Mouse (Mus musculus) stomach, postnatal 0 days (tissue): ENCODE measurements around the gene Bglap3. TPM values are rescaled to one million over a fixed set of nuclear protein-coding genes. Genes with fewer than 3 reads are reported as not detected.
A peak's percentile ranks its signal among the peaks of the same experiment; 100 is the strongest.
"Not testable (repeated sequence)": the region's sequence is repeated elsewhere in the genome, so short reads cannot be mapped to it uniquely, and the experiment has no call there.

Source experiments
- ATAC-seq: fragments of 200-750 bp; cut with Nextera tagmentation; 2 replicates; pipeline ENCODE4 v1.8.0; 2017; ENCODE audit not compliant: low FRiP score, low TSS enrichment
- DNase-seq: peaks from one replicate; pipeline ENCODE4 v3.0.0-alpha.2; 2016; ENCODE audit warnings: low spot score
- H3K27ac ChIP-seq: fragments of 300-500 bp; sonication (generic); replicated peaks from 2 replicates; pipeline ENCODE4 v1.5.1; 2014; ENCODE audit warnings: mild to moderate bottlenecking, control low read depth
- H3K27me3 ChIP-seq: fragments of 300-500 bp; sonication (generic); 2 replicates; pipeline ENCODE4 v1.6.1; 2014; ENCODE audit warnings: low read length; ENCODE audit not compliant: control insufficient read depth, insufficient read depth
- H3K36me3 ChIP-seq: fragments of 300-500 bp; sonication (generic); 2 replicates; pipeline ENCODE4 v1.6.1; 2014; ENCODE audit warnings: low read length, mixed read lengths; ENCODE audit not compliant: control insufficient read depth, insufficient read depth
- H3K4me1 ChIP-seq: fragments of 300-500 bp; sonication (generic); replicated peaks from 2 replicates; pipeline ENCODE4 v1.6.1; 2014; ENCODE audit warnings: antibody characterized with exemption; ENCODE audit not compliant: control insufficient read depth, insufficient read depth
- H3K4me2 ChIP-seq: fragments of 300-500 bp; sonication (generic); replicated peaks from 2 replicates; pipeline ENCODE4 v1.6.1; 2014; ENCODE audit warnings: low read depth, mild to moderate bottlenecking, control low read depth, moderate library complexity
- H3K4me3 ChIP-seq: fragments of 300-500 bp; sonication (generic); 2 replicates; pipeline ENCODE4 v1.5.1; 2014; ENCODE audit warnings: low read depth, low read length, control low read depth
- H3K9ac ChIP-seq: fragments of 300-500 bp; sonication (generic); 2 replicates; pipeline ENCODE4 v1.6.1; 2014; ENCODE audit warnings: mild to moderate bottlenecking, low read length, control low read depth, mixed read lengths
- H3K9me3 ChIP-seq: fragments of 300-500 bp; sonication (generic); 2 replicates; pipeline ENCODE4 v1.6.1; 2016; ENCODE audit warnings: low read length; ENCODE audit not compliant: control insufficient read depth
- CTCF ChIP-seq: IDR thresholded peaks from 2 replicates; pipeline ENCODE4 v1.5.1; 2016; ENCODE audit warnings: antibody characterized with exemption, low read depth, mild to moderate bottlenecking, moderate library complexity
- EP300 ChIP-seq: optimal IDR thresholded peaks from 2 replicates; pipeline ENCODE3; 2016; ENCODE audit warnings: antibody characterized with exemption
- WGBS: fragments of 180-500 bp; shearing (Covaris S2); extraction: QIAGEN DNeasy Blood & Tissue Kit; methylation state at CpG from one replicate; pipeline ENCODE4 v1.1.7; 2014; 5-methylcytosine and 5-hydroxymethylcytosine counted together
- polyA plus RNA-seq: library from polyadenylated mRNA; unstranded; fragments of >200 nt; fragmentation: Nextera tagmentation; extraction: Ambion mirVana; gene quantifications from 2 replicates; pipeline ENCODE4 v1.2.1, GENCODE M21; 2015

Bglap3 gene
- polyA plus RNA-seq: 199 and 225 TPM in 2 replicates

DNA sequence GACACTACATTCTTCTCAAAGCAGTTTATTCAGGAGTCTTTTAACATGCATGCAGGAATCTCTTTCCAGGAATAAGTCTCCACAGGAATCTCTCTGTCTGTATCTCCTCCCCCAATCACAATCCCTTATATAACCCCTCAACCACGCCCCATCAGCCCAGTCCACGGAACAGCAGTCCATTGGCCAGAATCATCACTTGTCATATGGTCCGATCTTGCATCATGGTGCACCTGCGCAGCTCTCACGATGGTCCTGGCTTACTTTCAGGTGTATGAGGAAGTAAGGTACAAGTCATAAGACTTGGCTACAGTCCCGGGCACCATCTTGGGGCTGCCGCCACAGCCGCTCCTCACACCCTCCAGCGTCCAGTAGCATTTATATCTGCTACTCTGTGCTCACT lies at the start of gene Bglap3:
Gene Bglap3 (minus strand): TSS at position 101 of the 400 bp plus-strand sequence.
- not testable (repeated sequence) for H3K9me3 ChIP-seq, H3K27me3 ChIP-seq, H3K4me2 ChIP-seq, DNase-seq, H3K36me3 ChIP-seq, H3K4me1 ChIP-seq, H3K9ac ChIP-seq, ATAC-seq, H3K27ac ChIP-seq, H3K4me3 ChIP-seq
- WGBS: 89% methylated on average over 9 of the region's 9 CpGs

DNA sequence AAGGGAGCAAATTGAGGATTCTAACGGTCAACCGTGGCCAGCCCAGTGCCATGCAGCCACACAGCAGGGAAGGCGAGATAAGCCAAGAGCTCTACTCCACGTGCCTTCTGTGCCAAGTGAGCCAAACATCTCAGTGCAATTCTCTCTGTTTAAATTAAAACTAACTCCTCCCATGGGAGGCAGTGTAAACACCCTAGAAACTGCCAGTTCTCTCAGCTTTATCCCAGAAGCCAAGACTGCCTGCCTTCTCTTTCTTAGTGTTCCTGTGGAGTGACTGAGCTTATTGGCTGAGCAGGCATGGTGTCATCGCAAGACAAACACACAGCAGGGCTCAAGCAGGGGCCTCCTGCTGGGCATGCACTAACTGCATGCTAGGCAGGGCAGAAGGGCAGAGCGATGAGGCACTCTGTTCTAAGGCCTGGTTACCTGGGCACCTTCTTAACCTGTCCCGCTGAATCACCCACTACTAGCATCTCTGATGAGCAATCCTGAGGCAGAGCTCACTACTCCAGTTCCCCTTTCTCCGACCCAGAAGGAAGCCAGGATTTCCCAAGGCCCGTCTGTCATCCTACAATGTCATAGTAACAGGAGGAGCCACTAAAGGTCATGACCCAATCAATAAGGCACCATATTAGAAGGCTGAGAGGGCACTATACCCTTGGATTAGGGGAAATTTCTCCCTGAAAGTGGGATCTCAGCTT lies 49.6 kb upstream of the Bglap3 start:
- TF ChIP-seq CTCF: peak; percentile 62
- no peak for TF ChIP-seq EP300
- no peak overlapping the region for H3K4me3 ChIP-seq
- no peak overlapping the region for H3K4me2 ChIP-seq
- no peak overlapping the region for H3K9ac ChIP-seq
- peak overlapping the region; percentile 69 for H3K27ac ChIP-seq
- ATAC-seq: peak; percentile 85
- peak; percentile 79 for DNase-seq
- peaks cover 7% of the 10 kb centered on the region for H3K4me1 ChIP-seq
- peaks cover 14% of the 10 kb centered on the region for H3K36me3 ChIP-seq
- no peaks in the 10 kb centered on the region for H3K9me3 ChIP-seq
- no peaks in the 10 kb centered on the region for H3K27me3 ChIP-seq
- 22% methylated on average over 9 of the region's 9 CpGs for WGBS

DNA sequence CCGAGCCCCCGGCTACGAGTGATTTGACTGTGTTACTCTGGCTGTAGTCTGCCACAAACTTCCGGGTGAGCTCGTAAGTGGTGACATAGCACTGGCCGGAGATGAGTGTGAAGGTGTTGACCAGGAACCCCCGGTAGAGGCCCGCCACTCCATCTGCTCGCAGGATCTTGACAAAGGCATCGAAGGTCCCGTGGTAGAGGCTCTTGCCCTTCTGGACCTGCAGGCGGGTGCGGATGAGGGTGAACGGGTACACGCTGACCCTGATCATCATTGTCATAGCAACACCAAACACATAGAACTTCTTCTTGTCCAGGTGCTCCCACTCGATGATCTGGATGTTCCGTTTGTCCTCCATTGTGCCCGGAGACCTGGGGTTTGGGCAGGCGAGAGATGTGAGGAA lies 48.2 kb upstream of the Bglap3 start:
- H3K27ac ChIP-seq: no peak overlapping the region
- TF ChIP-seq CTCF (no peak), EP300 (no peak)
- H3K27me3 ChIP-seq: no peaks in the 10 kb centered on the region
- DNase-seq (no peak), ATAC-seq (no peak)
- H3K9me3 ChIP-seq: no peaks in the 10 kb centered on the region
- no peak overlapping the region for H3K4me3 ChIP-seq
- H3K4me2 ChIP-seq: no peak overlapping the region
- no peak overlapping the region for H3K9ac ChIP-seq
- peaks cover 7% of the 10 kb centered on the region for H3K4me1 ChIP-seq
- peaks cover 14% of the 10 kb centered on the region for H3K36me3 ChIP-seq
- 92% methylated on average over 19 of the region's 19 CpGs for WGBS

DNA sequence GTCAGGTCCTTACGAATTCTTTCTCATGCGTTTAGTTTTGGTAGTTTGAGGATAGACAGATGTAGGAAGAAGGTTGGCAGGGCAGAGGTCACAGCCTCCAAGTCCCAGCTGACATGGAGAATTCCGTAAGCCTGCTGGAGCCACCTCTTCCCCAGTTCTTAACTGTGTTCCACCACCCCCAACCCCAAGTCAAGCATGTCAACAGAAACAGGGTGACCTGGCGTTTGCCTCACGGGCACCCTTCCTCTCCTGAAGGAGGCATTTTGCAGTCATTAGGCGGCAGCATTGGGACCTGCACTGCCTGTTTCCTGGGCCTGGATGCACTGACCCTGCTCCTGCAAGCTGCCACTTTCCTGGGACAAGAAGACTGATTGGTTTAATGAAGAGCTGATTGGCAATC lies 45.5 kb upstream of the Bglap3 start:
- DNase-seq: no peak
- Histone ChIP-seq H3K4me2 (no peak overlapping the region), H3K9ac (no peak overlapping the region), H3K27me3 (no peaks in the 10 kb centered on the region), H3K27ac (no peak overlapping the region), H3K4me3 (no peak overlapping the region), H3K9me3 (no peaks in the 10 kb centered on the region), H3K4me1 (0 out of 2 replicates have a peak, but pooled peaks cover 4% of the 10 kb centered on the region), H3K36me3 (peaks cover 18% of the 10 kb centered on the region)
- TF ChIP-seq CTCF (0 out of 2 replicates have a peak, but pooled peaks have one; percentile 9), EP300 (no peak)
- no peak for ATAC-seq
- WGBS: 70% methylated on average over 6 of the region's 6 CpGs

DNA sequence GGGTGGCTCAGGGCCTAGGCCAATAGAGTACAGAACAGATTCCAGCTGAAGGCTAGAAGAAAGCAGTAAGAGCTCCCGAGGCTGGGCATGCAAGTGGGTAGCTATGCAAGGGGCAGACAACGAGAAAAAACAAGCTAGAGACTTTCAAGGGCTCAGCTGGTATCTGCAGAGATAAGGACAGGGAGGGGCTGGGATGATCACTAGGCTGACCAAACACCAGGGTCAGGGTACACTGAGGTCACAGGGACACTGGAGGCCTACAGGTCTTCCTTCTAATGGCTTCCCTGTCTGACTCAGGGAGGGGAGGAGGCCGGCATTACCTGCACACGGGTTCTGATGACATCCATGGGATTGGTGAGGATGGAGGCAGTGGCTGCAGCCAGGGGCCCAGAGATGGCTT lies 43.1 kb upstream of the Bglap3 start:
- peaks cover 18% of the 10 kb centered on the region for H3K36me3 ChIP-seq
- H3K4me2 ChIP-seq: no peak overlapping the region
- H3K27ac ChIP-seq: peak overlapping the region; percentile 35; the same call in 1 of the 2 replicates

DNA sequence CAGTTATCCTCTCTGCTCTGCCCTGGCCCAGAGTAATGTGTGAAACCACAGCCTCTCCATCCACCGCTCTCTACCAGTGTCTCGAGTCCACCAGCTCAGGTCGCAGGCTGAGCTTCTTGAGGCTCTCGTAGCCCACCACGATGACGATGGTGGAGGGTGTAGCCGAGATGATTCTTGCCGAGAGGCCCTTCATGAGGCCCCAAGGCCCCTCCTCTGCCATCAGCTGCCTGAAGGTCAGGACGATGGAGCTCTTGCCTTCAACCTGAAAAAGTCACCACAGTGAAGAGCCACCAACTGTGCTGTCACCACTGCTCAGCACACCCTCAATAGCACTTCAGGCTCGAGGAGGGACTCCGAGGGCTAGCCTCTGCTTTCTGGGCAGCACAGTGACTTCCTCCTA lies 40.1 kb upstream of the Bglap3 start:
- TF ChIP-seq CTCF (no peak), EP300 (no peak)
- no peak for DNase-seq
- no peak overlapping the region for H3K4me3 ChIP-seq
- H3K9me3 ChIP-seq: no peaks in the 10 kb centered on the region
- no peaks in the 10 kb centered on the region for H3K4me1 ChIP-seq
- 84% methylated on average over 11 of the region's 11 CpGs for WGBS
- H3K4me2 ChIP-seq: no peak overlapping the region
- H3K36me3 ChIP-seq: peaks cover 5% of the 10 kb centered on the region
- H3K27ac ChIP-seq: no peak overlapping the region
- no peak overlapping the region for H3K9ac ChIP-seq
- no peak for ATAC-seq
- H3K27me3 ChIP-seq: no peaks in the 10 kb centered on the region

More for the DNA sequence above, 43.1 kb upstream of the Bglap3 start:
- peak; percentile 32 for DNase-seq
- H3K4me1 ChIP-seq: no peaks in the 10 kb centered on the region
- H3K27me3 ChIP-seq: no peaks in the 10 kb centered on the region
- no peak for TF ChIP-seq EP300
- TF ChIP-seq CTCF: no peak
- no peak overlapping the region for H3K4me3 ChIP-seq
- H3K9me3 ChIP-seq: no peaks in the 10 kb centered on the region
- peak overlapping the region; percentile 35 for H3K9ac ChIP-seq
- 53% methylated on average over 4 of the region's 4 CpGs for WGBS
- peak; percentile 78 for ATAC-seq
